Mouse (Mus musculus) midbrain, embryonic 12.5 days (tissue): ENCODE measurements around the gene Oprm1. TPM values are rescaled to one million over a fixed set of nuclear protein-coding genes. Genes with fewer than 3 reads are reported as not detected.

ENCODE experiments used
- polyA plus RNA-seq: library from polyadenylated mRNA; unstranded; fragments of >200 nt; fragmentation: Nextera tagmentation; extraction: Ambion mirVana; gene quantifications from 2 replicates; pipeline ENCODE4 v1.2.1, GENCODE M21; 2016

Oprm1 gene
- polyA plus RNA-seq, 1 experiment from 2014 or later: 0.26 TPM

Other genes with a start within 250 kb of the Oprm1 start
- not detected in 2 replicates for gene Gm10945, start 3.3 kb downstream of the Oprm1 start, polyA plus RNA-seq